Mouse (Mus musculus) kidney, adult 8-10 months (tissue): ENCODE measurements around the gene Abhd14a.
A peak's percentile ranks its signal among the peaks of the same experiment; 100 is the strongest.
"Not testable (repeated sequence)": the region's sequence is repeated elsewhere in the genome, so short reads cannot be mapped to it uniquely, and the experiment has no call there.

Experiments used
- DNase-seq, 2 experiments: peaks; one replicate each; pipeline ENCODE4 v3.0.0; 2022

Abhd14a gene

GRCm38 (mm10) chr9:106447348-106447747 is at the start of gene Abhd14a, which contains the start of gene Abhd14b:
Gene Abhd14a (minus strand): TSS chr9:106447678.
Gene Abhd14b (plus strand): TSS chr9:106447459.
- DNase-seq = peak; percentile 98

- DNase-seq = not testable (repeated sequence)
These were observed 40.1 kb upstream of the Abhd14a start for GRCm38 (mm10) chr9:106487602-106488001.

GRCm38 (mm10) chr9:106485076-106485475 is 37.6 kb upstream of the Abhd14a start:
- DNase-seq = no peak

- DNase-seq = no peak
These were observed 36.1 kb upstream of the Abhd14a start for GRCm38 (mm10) chr9:106483606-106484005.

GRCm38 (mm10) chr9:106483136-106483535 is 35.7 kb upstream of the Abhd14a start:
- peak in 1 of 2 experiments; percentile 0 for DNase-seq

- DNase-seq = peak in 1 of 2 experiments; percentile 0
These were observed 35.2 kb upstream of the Abhd14a start for GRCm38 (mm10) chr9:106482578-106483115.

GRCm38 (mm10) chr9:106481676-106482075 is 34.2 kb upstream of the Abhd14a start:
- DNase-seq = no peak

GRCm38 (mm10) chr9:106481075-106481474 is 33.6 kb upstream of the Abhd14a start:
- no peak for DNase-seq

GRCm38 (mm10) chr9:106480541-106480940 is 33.1 kb upstream of the Abhd14a start:
- DNase-seq = peak in 1 of 2 experiments; percentile 1

GRCm38 (mm10) chr9:106478101-106478500 is 30.6 kb upstream of the Abhd14a start:
- peak in 1 of 2 experiments; percentile 0 for DNase-seq

- peak in 1 of 2 experiments; percentile 1 for DNase-seq
These were observed 30.2 kb upstream of the Abhd14a start for GRCm38 (mm10) chr9:106477649-106478048.

GRCm38 (mm10) chr9:106476924-106477484 is 29.5 kb upstream of the Abhd14a start, which contains the start of gene Parp3:
Gene Parp3 (minus strand): TSS chr9:106476949.
- peak; percentile 99 to 100 for DNase-seq

GRCm38 (mm10) chr9:106476002-106476923 is 28.8 kb upstream of the Abhd14a start:
- DNase-seq = peak; percentile 74

- DNase-seq = no peak
These were observed 28.2 kb upstream of the Abhd14a start, which contains the start of gene Rrp9 for GRCm38 (mm10) chr9:106475663-106476001. Gene Rrp9 (plus strand): TSS chr9:106475963.

- DNase-seq = peak in 1 of 2 experiments; percentile 35
These were observed 27.6 kb upstream of the Abhd14a start for GRCm38 (mm10) chr9:106475046-106475445.

- DNase-seq = peak in 1 of 2 experiments; percentile 69
These were observed 27.0 kb upstream of the Abhd14a start for GRCm38 (mm10) chr9:106474456-106474855.

- no peak for DNase-seq
These were observed 26.3 kb upstream of the Abhd14a start for GRCm38 (mm10) chr9:106473753-106474105.

GRCm38 (mm10) chr9:106473081-106473752 is 25.7 kb upstream of the Abhd14a start:
- peak; percentile 61 to 64 for DNase-seq

GRCm38 (mm10) chr9:106472321-106472720 is 24.8 kb upstream of the Abhd14a start:
- DNase-seq = peak in 1 of 2 experiments; percentile 13

- peak; percentile 65 to 67 for DNase-seq
These were observed 24.4 kb upstream of the Abhd14a start for GRCm38 (mm10) chr9:106471892-106472291.

GRCm38 (mm10) chr9:106470991-106471750 is 23.7 kb upstream of the Abhd14a start:
- peak in 1 of 2 experiments; percentile 19 for DNase-seq

- DNase-seq = no peak
These were observed 22.3 kb upstream of the Abhd14a start for GRCm38 (mm10) chr9:106469776-106470175.
